Mouse (Mus musculus) ES-E14 (cell line): ENCODE measurements at regions not wholly inside any gene's neighbourhood (a gene's known extent, or its start where the extent isn't known, plus 50 kb on each side); places are given as distances from the start of the nearest gene placed in this dataset.

Experiments used
- DNase-seq: peaks from one replicate; pipeline ENCODE4 v3.0.0-alpha.2; 2013; ENCODE audit warnings: low read depth, low spot score
- H3K27ac ChIP-seq: 2 replicates; pipeline ENCODE4 v1.5.1; 2012; ENCODE audit warnings: low read depth, mild to moderate bottlenecking, low read length, moderate library complexity, mixed read lengths; ENCODE audit not compliant: poor library complexity, insufficient read depth, severe bottlenecking
- H3K36me3 ChIP-seq: 2 replicates; pipeline ENCODE4 v1.6.1; 2012; ENCODE audit warnings: mild to moderate bottlenecking, low read length, moderate library complexity, mixed read lengths; ENCODE audit not compliant: control insufficient read depth, poor library complexity, insufficient read depth, severe bottlenecking
- H3K4me1 ChIP-seq, 2 experiments: fragments of 150-350 bp in 1 of 2; sonication (generic) in 1 of 2; 2 replicates each; pipeline ENCODE4 v1.6.1; 2012; ENCODE audit warnings: low read length in 2 of 2, mild to moderate bottlenecking in 1 of 2, mixed read lengths in 1 of 2; ENCODE audit not compliant: control insufficient read depth in 2 of 2, insufficient read depth in 2 of 2, poor library complexity in 1 of 2
- H3K4me3 ChIP-seq, 2 experiments: fragments of 150-350 bp in 1 of 2; sonication (generic) in 1 of 2; 2 replicates each; pipeline ENCODE4 v1.5.1; 2012; ENCODE audit warnings: low read length in 2 of 2, low read depth in 1 of 2, mild to moderate bottlenecking in 1 of 2, mixed read lengths in 1 of 2; ENCODE audit not compliant: insufficient read depth in 1 of 2, poor library complexity in 1 of 2, severe bottlenecking in 1 of 2
- H3K9ac ChIP-seq: 2 replicates; pipeline ENCODE4 v1.6.1; 2012; ENCODE audit warnings: low read depth, mild to moderate bottlenecking, low read length, mixed read lengths; ENCODE audit not compliant: poor library complexity, insufficient read depth, severe bottlenecking
- H3K9me3 ChIP-seq: fragments of 150-350 bp; sonication (generic); 2 replicates; pipeline ENCODE4 v1.6.1; 2012; ENCODE audit warnings: low read depth, mild to moderate bottlenecking, low read length; ENCODE audit not compliant: control insufficient read depth, insufficient read depth
- CHD2 ChIP-seq: IDR thresholded peaks from 2 replicates; pipeline ENCODE4 v1.6.1; 2014; ENCODE audit warnings: mild to moderate bottlenecking, low read depth, low read length, inconsistent platforms
- HCFC1 ChIP-seq: IDR thresholded peaks from 2 replicates; pipeline ENCODE4 v1.6.1; 2012; ENCODE audit warnings: low read length, inconsistent platforms, borderline replicate concordance; ENCODE audit not compliant: insufficient read depth
- MAFK ChIP-seq: IDR thresholded peaks from 2 replicates; pipeline ENCODE4 v1.6.1; 2014; ENCODE audit warnings: mild to moderate bottlenecking, low read depth, low read length, inconsistent platforms; ENCODE audit not compliant: insufficient read depth
- ZC3H11A ChIP-seq: IDR thresholded peaks from 2 replicates; pipeline ENCODE4 v1.6.1; 2012; ENCODE audit warnings: low read depth, mild to moderate bottlenecking, inconsistent platforms, low read length, borderline replicate concordance
- ZNF384 ChIP-seq: IDR thresholded peaks from 2 replicates; pipeline ENCODE4 v1.6.1; 2012; ENCODE audit warnings: low read depth, low read length, inconsistent platforms
- in situ Hi-C, 2 experiments: fragments of 600-800 bp; cut with MboI; formaldehyde crosslinking; loops; one replicate each; pipeline ENCODE4 v1.15.1; 2025; ENCODE audit warnings: low sequenced_read_pairs in 2 of 2, inconsistent platforms in 1 of 2; ENCODE audit not compliant: unreplicated experiment in 2 of 2

DNA sequence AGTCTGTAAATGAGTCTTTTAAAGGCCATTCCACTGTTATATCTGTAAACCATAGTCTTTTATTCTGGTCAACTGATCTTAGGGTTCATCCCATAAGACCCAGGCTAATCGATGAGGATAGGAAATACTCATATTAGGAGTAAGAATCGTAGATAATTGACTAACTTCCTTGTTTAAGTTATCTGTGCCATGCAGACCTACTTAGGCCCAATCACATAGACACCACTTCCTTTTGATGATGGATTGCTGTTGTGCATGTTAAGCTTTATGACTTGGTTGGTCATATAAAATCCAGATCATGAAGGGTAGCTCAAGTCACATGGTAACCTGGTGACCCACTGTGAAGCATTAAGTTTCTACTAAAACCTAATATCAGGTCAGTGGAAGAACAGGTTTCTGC, 207.3 kb downstream of the Nova1 start:
- Histone ChIP-seq H3K9me3 (no peaks in the 10 kb centered on the region), H3K27ac (no peak overlapping the region), H3K9ac (no peak overlapping the region), H3K4me1 (no peaks in the 10 kb centered on the region), H3K4me3 (no peak overlapping the region), H3K36me3 (no peaks in the 10 kb centered on the region)
- in situ Hi-C loops, result no loop called here
- TF ChIP-seq ZC3H11A (no peak), MAFK (no peak), HCFC1 (no peak), ZNF384 (no peak)
- DNase-seq, result no peak

DNA sequence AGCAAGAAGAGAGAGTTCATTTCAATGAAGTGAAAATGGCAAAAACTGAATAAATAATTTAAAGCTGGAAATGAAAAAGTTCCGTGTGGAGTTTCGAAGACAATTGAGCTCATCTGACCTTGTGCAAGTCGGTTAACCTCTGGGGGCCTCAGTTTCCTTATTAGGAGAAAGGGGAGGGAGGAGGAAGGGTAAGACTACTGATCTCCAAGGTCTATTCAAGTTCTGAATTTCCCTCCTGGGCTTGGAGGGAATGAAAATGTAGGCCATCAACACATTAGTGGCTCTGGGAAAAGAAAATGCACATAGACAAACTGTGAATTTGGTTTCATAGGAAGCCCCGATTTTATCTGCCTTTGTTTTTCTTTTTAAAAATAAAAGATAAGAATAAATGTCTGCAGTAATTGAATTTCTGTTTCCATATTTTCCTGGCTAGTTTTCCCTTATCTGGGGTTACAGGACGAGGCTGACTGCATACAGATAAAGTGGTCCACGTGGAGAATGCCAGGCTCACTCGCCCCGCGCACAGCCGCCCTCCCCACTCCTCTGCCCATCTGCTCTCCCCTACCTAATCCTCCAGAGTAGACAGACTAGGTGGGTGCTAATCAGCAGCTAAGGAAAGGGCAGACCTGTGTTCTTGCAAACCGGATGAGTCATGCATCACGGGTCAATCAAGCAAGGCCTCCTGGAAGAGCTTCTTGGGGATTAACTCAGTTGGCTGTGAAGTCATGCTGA, 209.0 kb downstream of the Nova1 start:
- Histone ChIP-seq H3K9ac (no peak overlapping the region), H3K4me3 (no peak overlapping the region), H3K4me1 (no peaks in the 10 kb centered on the region), H3K27ac (no peak overlapping the region), H3K36me3 (no peaks in the 10 kb centered on the region), H3K9me3 (no peaks in the 10 kb centered on the region)
- DNase-seq, result no peak
- TF ChIP-seq ZC3H11A, result no peak
- no peak for TF ChIP-seq HCFC1
- no peak for TF ChIP-seq CHD2
- TF ChIP-seq MAFK, result no peak
- no peak for TF ChIP-seq ZNF384
- in situ Hi-C loops, result no loop called here

DNA sequence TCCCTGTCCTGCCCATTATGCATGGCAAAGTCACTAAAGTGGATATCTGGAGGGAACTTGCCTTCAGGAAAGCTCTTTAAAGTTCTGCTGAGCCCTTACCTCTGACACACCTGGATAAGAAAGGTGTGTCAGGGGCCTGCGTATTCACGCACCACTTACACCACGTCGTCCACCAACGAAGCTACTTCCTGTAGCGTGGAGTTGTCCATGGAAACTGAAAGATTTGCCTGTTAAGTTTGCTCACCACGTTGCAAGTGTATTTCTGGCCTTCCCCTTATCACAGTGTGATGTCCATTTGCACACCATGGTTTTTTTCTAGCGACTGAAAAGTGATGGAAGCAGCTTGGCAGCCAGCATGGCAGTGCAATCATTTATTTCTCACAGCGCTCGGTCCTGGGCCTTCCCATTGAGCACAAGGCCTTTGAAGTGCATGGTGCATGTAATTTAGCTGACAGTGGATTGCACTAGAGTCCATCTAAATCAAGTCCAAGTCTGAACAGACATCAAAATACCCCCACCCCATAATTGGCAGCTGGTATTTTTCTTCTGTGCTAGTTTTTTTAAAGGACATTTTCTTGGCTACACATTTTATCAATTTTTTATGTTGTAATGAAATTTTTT, 210.3 kb downstream of the Nova1 start:
- TF ChIP-seq MAFK (no peak), HCFC1 (no peak), CHD2 (no peak), ZNF384 (no peak), ZC3H11A (no peak)
- H3K4me1 ChIP-seq, result no peaks in the 10 kb centered on the region
- H3K9ac ChIP-seq, result no peak overlapping the region
- no peaks in the 10 kb centered on the region for H3K36me3 ChIP-seq
- DNase-seq, result no peak
- no peaks in the 10 kb centered on the region for H3K9me3 ChIP-seq
- H3K4me3 ChIP-seq, result no peak overlapping the region
- no peak overlapping the region for H3K27ac ChIP-seq
- in situ Hi-C loops, result no loop called here

DNA sequence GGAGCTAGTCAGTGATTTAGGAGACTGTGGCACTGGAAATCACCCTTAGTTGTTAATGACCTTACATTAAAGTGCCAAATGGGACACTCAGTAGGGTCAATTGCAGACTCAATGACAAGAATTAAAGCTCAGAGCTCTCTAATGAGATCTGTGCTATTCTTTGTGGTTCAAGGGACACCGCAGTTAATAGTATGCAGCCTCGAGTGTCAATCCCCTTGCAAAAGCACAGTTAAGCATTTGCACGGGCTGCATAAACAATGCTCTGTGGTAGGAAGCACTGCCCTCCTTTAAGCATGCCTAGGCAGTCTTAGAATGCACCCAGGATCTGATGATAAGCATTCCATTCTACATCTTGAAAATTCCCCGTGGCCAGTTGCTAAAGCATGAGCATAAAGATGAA, 221.5 kb downstream of the Nova1 start:
- in situ Hi-C loops, result no loop called here
- no peak overlapping the region for H3K9ac ChIP-seq
- DNase-seq, result no peak
- H3K9me3 ChIP-seq, result no peaks in the 10 kb centered on the region
- no peak overlapping the region for H3K27ac ChIP-seq
- H3K36me3 ChIP-seq, result no peaks in the 10 kb centered on the region
- H3K4me3 ChIP-seq, result no peak overlapping the region
- no peak for TF ChIP-seq ZNF384
- no peak for TF ChIP-seq MAFK
- no peak for TF ChIP-seq ZC3H11A
- no peak for TF ChIP-seq CHD2
- TF ChIP-seq HCFC1, result no peak
- H3K4me1 ChIP-seq, result no peaks in the 10 kb centered on the region
